Mouse (Mus musculus) thymus, postnatal 0 days (tissue): ENCODE measurements around the gene Lat2. TPM values are rescaled to one million over a fixed set of nuclear protein-coding genes. Genes with fewer than 3 reads are reported as not detected.

Experiments
- DNase-seq: peaks from one replicate; pipeline ENCODE4 v3.0.0-alpha.2; 2015; ENCODE audit warnings: low spot score
- polyA plus RNA-seq: library from polyadenylated mRNA; unstranded; fragments of >200 nt; fragmentation: Nextera tagmentation; extraction: Ambion mirVana; gene quantifications from 2 replicates; pipeline ENCODE4 v1.2.1, GENCODE M21; 2015

Lat2 gene
- polyA plus RNA-seq, 1 experiment from 2014 or later = 6.9 TPM

DNA sequence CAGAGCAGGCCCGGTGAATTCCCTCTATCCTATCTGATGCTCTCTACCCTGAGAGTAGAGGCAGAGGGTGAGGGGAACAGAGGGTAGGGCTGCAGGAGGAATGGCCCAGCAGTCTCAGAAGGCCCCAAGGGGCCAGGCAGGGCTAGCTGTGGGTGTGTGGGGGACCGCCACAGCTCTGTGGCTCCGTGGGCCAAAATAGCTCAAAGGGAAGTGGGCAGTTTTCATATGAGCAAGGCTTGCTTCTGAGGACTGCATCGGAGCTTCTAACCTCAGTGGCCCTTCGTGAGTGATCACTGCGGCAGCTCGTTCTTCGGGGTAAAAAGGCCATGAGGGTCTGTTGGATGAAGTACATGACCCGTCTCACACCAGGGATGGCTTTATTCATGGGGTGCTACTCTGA is 1.1 kb downstream of the Lat2 start:
- no peak for DNase-seq

DNA sequence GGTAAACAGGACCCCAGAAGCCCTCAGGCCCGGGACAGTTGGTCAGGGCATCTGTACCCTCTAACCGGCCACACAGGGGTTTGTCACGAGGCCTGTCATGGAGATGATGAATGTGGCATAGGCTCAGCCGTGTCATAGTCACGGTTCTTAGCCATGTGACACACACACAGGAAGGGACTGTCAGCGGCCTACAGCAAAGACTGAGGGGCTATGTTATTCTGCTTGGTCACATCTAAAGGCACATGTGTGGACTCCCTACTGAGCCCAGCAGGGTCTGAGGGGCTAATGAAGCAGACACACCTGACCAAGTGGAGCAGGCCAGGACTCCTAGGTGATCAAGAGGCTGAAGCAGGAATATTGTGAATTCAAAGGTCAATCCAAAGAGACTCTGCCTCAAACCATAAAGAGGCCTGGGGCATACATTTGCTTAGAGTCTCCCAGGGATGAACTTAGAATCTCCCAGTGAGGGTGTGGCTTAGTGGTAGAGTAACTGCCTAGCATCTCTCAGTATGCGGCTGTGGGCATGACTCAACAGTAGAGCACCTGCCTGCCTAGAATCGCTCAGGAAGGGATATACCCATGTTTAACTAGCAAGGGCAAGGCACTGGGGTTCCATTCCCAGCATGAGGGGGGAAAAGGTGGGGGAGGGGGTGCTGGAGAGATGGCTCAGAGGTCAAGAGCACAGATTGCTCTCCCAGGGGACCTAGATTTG is 2.9 kb downstream of the Lat2 start:
- DNase-seq = no peak

DNA sequence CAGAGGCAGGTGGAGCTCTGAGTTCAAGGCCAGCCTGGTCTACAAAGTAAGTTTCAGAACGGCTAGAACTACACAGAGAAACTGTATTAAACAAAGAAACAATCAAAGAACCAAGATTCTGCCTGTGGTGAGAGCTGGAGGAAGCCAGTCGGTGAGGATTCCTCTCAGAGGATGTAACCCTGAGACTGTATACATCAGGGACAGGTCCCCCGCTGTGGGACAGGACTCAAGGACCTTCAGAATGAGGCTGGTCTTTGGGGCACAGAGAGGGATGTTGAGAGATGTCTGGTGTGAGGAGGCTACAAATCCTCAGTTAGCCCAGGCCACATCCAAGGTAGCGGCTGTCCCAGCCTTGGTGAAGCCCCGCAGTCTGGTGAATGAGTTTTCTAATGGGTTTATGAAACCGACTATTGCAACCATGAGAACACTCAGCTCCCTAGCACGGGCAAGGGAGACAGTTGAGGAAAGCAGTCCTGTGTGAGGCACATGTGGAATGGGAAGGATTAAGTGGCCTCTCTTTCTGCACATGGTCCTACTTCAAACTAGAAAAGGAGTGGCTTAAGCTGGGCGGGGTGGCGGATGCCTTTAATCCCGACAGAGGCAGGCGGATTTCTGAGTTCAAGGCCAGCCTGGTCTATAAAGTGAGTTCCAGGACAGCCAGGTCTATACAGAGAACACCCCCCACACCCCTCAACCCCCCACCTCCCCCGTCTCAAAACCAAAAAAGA is 4.7 kb downstream of the Lat2 start:
- no peak for DNase-seq

DNA sequence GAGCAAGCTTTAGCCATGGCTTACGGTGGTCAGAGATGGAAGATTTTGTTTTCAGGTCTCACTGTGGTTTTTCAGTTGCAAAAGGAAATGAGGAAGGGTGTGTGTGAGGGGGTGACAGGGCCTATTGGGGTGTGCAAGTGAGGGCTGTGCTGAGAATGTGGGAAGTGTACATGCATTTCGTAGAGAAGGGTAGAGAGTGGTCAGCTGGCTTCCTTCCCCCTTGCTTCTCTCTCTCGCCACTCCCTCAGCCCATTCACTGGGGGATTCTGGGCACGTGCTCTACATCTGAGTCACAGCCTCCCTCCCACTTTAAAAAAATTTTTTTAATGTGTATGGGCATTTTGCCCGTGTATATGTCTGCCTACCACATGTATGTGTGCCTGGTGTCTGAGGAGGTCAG is 7.7 kb downstream of the Lat2 start:
- no peak for DNase-seq

DNA sequence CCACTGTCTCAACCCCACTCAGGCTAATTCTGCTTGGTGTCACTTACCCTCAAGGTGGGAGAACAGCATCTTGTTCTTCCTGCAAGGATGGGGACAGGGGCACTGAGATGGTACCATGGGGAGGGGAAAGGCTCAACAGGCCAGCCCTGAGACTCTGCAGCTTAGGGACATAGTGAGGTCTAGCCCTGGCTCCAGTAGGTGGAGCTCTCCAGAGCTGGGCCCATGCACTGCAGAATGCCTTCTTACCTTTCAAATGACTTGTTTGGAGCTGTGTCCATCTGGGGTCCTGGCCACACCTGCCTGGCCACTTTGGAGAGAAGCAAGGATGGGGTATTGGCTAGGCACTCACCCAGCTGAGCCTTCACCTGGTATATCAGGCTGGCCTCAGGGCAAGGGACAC is 8.5 kb downstream of the Lat2 start:
- no peak for DNase-seq

DNA sequence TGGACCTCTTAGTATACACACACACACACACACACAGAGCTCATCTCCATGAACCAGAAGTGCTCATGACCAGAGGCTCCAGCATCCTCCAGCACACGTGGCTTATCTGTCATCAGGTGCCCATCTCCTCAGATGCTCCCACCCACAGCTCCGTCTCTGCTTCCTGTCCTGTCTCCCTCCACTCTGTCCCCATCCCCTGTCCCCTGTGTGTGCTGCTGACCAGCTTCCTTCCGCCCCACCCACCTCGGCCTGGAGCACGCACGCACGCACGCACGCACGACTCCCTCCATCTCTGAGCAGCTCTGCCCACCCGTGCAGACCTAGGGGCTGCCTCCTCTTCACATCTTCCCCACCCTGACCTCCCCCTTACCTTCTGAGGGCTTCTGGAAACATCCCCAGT is 10.4 kb downstream of the Lat2 start:
- DNase-seq = no peak

DNA sequence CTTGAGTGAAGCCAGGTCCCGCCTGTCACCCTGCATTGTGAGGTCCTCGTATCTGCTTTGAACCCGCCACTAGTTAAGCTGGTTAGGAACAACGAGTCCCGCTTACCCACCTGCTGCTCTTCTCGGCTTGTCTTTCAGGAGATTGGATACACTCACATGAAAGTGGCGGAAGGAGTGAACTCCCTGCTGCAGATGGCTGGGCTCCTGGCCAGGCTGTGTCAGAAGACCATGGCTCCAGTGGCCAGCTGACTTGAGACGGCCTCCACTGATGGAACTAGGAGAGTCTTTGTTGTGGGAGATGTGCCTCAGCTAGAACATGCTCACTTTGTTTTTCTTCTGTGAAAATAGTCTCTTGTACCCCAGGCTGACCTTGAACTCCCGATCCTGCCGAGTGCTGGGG is 17.1 kb downstream of the Lat2 start:
- DNase-seq = no peak

DNA sequence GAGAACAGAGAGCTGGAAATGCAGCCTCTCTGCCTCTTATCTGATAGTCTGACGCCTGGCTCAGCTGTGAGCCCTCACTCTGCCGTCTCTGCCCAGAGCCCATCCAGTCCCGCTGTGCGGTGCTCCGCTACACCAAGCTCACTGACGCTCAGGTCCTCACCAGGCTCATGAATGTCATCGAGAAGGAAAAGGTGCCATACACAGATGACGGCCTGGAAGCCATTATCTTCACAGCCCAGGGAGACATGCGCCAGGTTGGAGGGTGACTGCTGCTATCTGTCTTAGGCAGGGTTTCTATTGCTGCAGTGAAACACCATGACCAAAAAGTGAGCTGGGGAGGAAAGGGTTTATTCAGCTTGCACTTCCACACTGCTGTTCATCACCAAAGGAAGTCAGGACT is 21.7 kb downstream of the Lat2 start:
- DNase-seq = no peak

DNA sequence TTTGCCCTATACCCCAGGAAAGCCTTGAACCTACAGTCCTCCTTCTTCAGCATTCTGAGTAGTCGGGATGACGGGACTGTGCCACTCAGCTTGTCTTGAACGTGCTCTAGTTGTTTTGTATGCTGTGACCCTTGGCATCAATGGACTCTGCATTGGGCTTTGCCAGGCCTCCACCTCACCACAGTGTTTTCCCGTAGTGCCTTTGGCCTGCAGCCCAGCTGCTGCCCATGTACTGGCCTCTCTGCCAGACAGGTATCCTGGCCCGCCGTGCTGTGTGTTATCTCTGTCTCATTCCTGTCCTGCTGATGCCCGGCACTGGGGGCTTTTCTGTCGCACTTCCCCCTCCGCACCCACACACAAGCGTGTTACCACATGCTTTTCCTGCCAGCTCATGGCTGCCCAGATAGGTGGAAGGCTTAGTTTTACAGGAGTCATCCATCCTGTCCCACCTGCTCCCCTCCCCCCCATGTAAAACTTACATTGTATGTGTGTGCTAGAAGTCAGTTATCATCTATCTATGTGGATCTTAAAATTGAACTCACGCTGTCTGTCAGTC is 22.7 kb downstream of the Lat2 start:
- DNase-seq = no peak

DNA sequence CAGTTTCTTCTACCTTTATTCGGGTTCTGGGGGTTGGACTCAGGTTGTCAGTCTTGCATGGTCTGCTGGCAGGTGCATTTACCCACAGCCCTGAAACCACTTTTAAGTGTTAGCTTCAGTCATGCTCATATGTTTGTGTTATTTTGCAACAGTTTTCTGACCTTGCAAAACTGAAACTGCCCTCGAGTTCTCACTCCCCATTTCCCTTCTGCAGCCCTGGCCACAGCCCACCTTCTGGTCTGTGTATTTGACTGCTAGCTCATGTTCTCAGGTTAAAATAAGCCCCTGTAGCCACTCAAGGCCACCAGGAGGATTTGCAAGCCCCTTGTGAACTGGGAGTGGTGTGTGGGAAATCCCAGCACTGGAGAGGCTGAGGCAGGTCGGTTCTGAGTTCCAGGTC is 24.9 kb downstream of the Lat2 start:
- no peak for DNase-seq

DNA sequence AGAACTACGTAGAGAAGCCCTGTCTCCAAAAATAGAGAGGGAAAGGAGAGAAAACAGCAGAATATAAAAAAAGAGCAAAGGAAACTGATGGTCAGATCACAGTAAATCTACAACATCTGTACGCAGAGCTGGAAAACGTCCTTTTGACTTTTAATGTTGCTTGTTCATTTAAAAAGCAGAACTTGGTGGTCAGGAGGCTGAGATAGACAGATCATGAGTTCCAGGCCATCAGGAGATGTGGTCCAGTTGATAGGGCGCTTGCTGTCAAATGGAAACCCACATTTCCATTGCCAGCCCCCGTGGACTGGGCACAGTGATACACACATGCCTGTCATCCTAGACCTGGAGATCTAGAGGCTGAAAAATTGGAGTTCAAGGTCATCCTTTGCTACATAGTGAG is 30.0 kb downstream of the Lat2 start:
- DNase-seq = no peak

DNA sequence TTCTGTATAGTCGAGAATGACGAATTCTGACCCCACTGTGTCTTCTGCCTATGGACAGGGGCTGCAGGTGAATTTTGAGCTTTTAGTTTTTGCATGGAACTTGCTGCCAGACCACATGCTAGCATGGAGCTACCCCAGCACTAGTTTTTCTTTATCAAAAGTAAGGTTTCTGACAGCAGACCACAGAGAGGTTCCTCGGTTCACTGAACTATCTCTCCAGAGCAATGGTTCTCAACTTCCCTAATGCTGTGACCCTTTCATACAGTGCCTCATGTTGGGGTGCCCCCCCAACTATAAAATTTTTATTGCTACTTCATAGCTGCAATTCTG is 31.0 kb downstream of the Lat2 start:
- no peak for DNase-seq

DNA sequence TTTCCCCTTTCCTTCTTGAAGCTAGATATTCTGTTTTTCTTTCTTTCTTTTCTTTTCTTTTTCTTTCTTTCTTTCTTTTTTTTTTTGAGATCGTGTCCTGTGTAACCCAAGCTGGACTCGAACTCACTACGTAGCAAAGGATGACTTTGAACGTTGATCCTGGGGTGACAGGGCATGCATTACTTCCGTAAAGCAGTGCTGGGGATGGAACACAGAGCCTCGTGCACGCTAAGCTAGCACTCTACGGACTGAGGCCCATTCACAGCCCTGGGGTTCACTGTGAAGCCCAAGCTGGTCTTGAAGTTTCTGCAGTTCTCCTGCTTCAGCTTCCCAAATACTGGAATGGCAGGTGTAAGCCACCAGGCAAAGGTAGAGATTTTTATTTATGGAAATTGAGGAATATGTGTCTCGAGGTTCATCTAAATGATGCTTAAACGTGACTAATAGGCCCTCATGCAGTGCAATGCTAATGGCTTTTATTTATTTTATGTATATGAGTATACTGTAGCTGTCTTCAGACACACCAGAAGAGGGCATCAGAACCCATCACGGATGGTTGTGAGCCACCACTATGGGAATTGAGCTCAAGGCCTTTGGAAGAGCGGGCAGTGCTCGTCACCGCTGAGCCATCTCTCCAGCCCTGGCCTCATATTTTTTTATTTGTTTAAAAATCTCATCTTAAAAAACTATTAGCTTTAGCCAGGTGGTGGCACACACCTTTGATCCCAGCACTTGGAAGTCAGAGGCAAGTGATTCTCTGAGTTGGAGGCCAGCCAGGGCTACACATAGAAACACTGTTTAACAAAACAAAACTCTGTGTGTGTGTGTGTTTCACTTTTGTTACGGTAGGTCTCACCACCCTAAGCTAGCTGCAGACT is 31.6 kb downstream of the Lat2 start:
- DNase-seq = no peak

DNA sequence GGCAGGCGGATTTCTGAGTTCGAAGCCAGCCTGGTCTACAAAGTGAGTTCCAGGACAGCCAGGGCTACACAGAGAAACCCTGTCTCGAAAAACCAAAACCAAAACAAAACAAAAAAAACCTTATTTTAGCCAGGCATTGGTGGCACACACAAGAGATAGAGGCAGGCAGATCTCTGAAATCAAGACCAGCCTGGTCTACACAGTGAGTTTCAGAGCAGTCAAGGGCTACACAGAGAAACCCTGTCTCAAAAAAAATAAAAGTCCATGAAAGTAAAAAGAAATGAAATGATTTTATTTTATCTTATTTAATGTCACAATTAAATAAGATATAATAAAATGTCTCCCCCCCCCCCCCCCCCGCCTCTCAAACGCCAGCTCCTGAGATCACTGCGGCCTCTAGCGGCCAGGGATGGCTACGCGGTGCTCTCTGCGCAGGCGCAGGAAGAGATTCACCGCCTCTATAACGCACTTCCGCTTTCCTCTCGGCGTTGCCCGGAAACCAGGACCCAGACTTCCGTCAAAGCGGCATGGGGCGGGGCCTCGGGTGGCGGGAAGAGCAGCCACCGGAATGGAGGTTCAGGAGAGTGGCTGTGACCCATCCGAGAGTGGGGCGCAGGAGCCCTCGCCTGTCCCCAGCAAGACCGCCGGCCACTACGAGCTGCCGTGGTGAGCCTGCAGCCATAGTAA is 32.5 kb downstream of the Lat2 start:
- DNase-seq = peak; percentile 98

DNA sequence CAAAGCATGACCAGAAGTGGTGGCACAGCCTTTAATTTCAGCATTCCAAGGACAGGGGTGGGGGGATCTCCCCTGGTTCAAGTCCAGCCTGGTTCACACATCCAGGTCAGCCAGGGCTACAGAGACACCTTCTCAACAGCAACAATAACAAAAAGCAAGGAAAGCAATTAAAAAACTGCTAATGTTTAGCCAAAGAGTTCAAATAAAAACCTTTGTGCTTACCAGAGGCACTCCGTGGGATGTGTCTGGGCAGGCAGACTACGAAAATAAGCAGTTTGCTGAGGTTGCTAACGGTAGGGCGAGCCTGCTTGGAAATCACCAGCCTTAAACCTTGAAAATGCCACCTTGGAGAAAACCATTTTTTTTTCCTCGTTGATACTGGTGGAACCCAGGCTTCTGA is 33.7 kb downstream of the Lat2 start, which contains the start of gene Rfc2:
Gene Rfc2 (plus strand): TSS at position 221 of the 400 bp plus-strand sequence.
- no peak for DNase-seq

DNA sequence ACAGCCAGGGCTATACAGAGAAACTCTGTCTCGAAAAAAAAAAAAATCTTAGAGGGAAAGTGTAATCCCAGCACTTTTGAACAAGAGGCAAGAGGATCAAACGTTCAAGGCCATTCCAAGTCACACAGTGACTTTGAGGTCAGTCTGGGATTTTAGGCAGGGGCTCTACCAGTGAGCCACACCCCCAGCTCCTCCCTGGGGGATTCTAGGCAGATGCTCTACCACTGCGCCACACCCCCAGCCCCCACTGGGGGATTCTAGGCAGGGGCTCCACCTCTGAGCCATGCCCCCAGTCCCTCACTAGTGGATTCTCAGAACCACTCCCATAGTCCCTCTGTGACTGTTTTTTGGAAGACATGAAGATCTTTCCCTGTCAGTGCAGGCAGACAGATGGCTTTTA is 35.7 kb downstream of the Lat2 start:
- DNase-seq = no peak

DNA sequence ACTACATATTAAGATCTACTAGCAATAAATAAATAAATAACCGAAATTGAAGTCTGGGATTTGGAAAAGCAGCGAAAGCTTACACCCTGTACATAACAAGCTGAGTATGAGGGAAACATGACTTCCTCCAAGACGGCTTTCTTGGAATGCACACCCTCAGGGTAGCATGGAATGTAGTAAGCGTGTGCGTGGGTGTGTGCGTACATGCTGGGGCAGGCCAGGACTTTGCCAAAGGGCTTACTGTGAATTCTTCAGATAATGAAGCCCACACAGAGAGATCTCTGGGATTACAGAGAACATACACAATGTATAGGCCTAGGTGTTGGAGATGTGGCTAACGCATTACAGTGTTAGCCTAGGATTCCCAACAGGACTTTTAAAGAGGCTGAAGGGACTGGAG is 37.3 kb downstream of the Lat2 start:
- DNase-seq = no peak

DNA sequence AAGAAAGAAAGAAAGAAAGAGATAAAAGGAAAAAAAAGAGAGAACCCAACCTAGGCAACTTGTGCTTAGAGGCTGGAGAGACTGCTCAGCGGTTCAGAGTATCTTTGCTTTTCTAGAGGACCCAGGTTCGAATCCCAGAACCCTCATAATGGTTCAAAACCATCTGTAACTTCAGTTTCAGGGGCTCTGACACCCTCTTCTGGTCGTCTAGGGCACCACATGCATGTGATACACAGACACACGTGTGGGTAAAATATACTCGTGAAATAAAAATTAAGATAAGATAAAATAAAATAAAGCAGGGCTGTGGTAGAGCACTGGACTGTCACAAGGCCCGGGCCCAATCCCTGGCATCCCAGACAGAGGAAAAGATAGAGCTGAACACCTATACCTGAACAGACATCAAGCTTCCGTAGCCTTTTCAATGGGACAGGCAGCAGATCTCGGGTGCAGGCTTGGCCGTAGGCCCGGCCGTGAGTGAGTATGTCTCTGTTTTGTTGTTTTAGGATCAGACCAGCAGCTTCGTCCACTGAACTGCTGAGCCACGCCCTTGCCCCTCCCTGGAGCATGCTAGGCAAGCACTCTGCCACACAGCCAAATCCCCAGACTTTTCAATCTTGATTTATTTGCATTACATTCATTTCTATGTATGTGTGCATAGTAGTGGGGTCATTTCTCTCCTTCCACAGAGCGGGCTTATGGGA is 38.2 kb downstream of the Lat2 start:
- no peak for DNase-seq

DNA sequence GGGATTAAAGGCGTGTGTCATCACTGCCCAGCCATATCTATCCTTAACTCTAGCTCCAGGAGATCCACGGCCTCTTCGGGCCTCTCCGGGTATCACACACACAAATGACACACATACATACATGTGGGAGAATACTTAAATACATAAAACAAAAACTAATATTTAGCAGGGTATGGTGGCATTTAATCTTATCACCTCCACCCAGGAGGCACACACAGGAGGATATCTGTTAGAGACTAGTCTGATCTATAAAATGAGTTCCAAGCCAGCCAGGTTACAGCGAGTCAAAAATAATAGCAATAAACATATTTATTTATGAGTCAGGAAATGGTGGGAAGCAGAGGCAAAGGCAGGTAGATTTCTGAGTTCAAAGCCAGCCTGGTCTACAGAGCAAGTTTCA is 39.0 kb downstream of the Lat2 start:
- no peak for DNase-seq

DNA sequence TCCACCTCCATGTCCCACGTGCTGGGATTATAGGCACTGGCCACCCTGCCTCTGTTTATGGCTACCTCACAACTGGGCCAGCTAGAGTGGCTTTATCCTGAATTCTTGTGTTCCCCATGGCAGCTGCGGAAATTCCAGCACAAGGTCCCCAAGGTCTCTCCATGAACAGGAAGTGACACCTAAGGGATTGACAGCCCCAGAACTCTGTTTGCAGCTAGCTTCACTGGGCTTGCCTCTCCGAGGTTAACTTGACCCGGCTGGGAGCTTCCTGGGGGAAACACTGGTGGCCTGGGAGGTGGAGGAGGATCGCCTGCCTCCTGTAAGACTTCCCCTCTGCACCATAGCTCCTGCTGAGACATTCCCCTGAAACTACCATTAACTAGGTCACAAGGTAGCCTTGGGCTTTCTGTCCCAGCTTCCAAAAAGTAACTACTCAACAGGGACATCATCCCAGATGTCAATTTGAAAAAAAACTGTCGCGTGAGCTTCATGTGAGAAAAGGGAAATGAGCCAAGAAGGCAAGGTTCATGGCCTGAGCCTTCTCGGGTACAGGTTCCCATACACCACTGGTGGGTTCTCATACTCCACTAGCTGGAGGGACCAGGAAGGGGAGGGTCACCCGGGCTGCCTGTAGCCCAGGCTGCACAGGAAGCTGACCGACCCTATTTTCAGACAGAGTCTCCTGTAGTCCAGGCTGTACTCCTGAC is 42.2 kb downstream of the Lat2 start:
- no peak for DNase-seq
